Mouse (Mus musculus): ENCODE measurements at regions not wholly inside any gene's neighbourhood (a gene's known extent, or its start where the extent isn't known, plus 50 kb on each side); places are given as distances from the start of the nearest gene placed in this dataset.

GRCm38 (mm10) chr15:51595655-51596054, 2289.1 kb upstream of the Gm7489 start:
- no peak for TF ChIP-seq POLR2A (IDR thresholded peaks at IDR 0.05; ENCODE audit: insufficient read depth, low read length)
- peak; percentile 22 for TF ChIP-seq CTCF (IDR thresholded peaks at IDR 0.05; ENCODE audit: low read depth, low read length)
- no peak for TF ChIP-seq EP300 (IDR thresholded peaks at IDR 0.05; ENCODE audit: insufficient read depth, low read depth, low read length)

Data from ES-Bruce4 (cell line).